Mouse (Mus musculus): ENCODE measurements around the gene Pde2a. TPM values are rescaled to one million over a fixed set of nuclear protein-coding genes. Genes with fewer than 3 reads are reported as not detected.

Pde2a gene
- polyA plus RNA-seq, 1 experiment = 0.01 TPM

- no peak overlapping the region for H3K4me3 ChIP-seq (replicated peaks)
- peaks cover 45% of the 10 kb centered on the region for H3K27me3 ChIP-seq (ENCODE audit: control insufficient read depth)
- no peak for TF ChIP-seq GATA1 (IDR thresholded peaks at IDR 0.05; ENCODE audit: low read length)
- no peak for TF ChIP-seq TAL1 (IDR thresholded peaks at IDR 0.05; ENCODE audit: low read length)
- H3K9me3 ChIP-seq (ENCODE audit: control insufficient read depth, low read length) = no peaks in the 10 kb centered on the region
- H3K36me3 ChIP-seq (ENCODE audit: control insufficient read depth) = no peaks in the 10 kb centered on the region
- peaks cover 7% of the 10 kb centered on the region for H3K4me1 ChIP-seq (ENCODE audit: control insufficient read depth)
These were observed 33.6 kb downstream of the Pde2a start for GRCm38 (mm10) chr7:101455141-101455540.

GRCm38 (mm10) chr7:101456318-101456717 is 34.8 kb downstream of the Pde2a start:
- Histone ChIP-seq H3K36me3 (ENCODE audit: control insufficient read depth) (no peaks in the 10 kb centered on the region), H3K4me1 (ENCODE audit: control insufficient read depth) (no peaks in the 10 kb centered on the region), H3K27me3 (ENCODE audit: control insufficient read depth) (peaks cover 33% of the 10 kb centered on the region), H3K9me3 (ENCODE audit: control insufficient read depth, low read length) (no peaks in the 10 kb centered on the region), H3K4me3 (replicated peaks) (no peak overlapping the region)
- TF ChIP-seq TAL1 (IDR thresholded peaks at IDR 0.05; ENCODE audit: low read length) = no peak
- TF ChIP-seq GATA1 (IDR thresholded peaks at IDR 0.05; ENCODE audit: low read length) = no peak

DNA sequence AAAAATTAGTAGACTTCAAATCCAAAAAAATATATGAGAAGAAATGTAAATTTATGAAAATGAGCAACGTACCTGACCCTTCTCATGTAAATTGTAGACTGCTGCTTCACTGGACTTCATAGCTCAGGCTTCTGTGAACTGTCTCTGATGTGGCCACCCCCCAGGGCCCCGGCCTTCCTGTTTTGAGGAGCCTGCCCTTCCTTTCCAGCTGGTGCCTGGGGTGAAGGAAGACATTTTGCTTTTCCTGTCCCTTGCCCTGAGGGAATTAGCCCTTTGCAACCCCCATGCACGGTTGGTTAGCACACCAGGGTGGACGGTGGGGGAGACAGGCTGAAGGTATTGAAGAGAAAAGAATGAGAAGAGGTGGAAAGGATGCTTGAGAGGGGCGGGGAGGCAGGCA is 35.3 kb downstream of the Pde2a start:
- Histone ChIP-seq H3K4me1 (ENCODE audit: control insufficient read depth) (no peaks in the 10 kb centered on the region), H3K36me3 (ENCODE audit: control insufficient read depth) (no peaks in the 10 kb centered on the region), H3K9me3 (ENCODE audit: control insufficient read depth, low read length) (no peaks in the 10 kb centered on the region), H3K27me3 (ENCODE audit: control insufficient read depth) (peaks cover 28% of the 10 kb centered on the region), H3K4me3 (replicated peaks) (no peak overlapping the region)
- TF ChIP-seq GATA1 (IDR thresholded peaks at IDR 0.05; ENCODE audit: low read length) (no peak), TAL1 (IDR thresholded peaks at IDR 0.05; ENCODE audit: low read length) (no peak)

- TF ChIP-seq GATA1 (IDR thresholded peaks at IDR 0.05; ENCODE audit: low read length) (no peak), TAL1 (IDR thresholded peaks at IDR 0.05; ENCODE audit: low read length) (no peak)
- Histone ChIP-seq H3K27me3 (ENCODE audit: control insufficient read depth) (peaks cover 23% of the 10 kb centered on the region), H3K4me1 (ENCODE audit: control insufficient read depth) (no peaks in the 10 kb centered on the region)
These were observed 35.8 kb downstream of the Pde2a start for GRCm38 (mm10) chr7:101457283-101457682.

GRCm38 (mm10) chr7:101457801-101458200 is 36.3 kb downstream of the Pde2a start:
- no peak for TF ChIP-seq TAL1 (IDR thresholded peaks at IDR 0.05; ENCODE audit: low read length)
- TF ChIP-seq GATA1 (IDR thresholded peaks at IDR 0.05; ENCODE audit: low read length) = no peak
- Histone ChIP-seq H3K36me3 (ENCODE audit: control insufficient read depth) (no peaks in the 10 kb centered on the region), H3K4me3 (replicated peaks) (no peak overlapping the region), H3K4me1 (ENCODE audit: control insufficient read depth) (no peaks in the 10 kb centered on the region), H3K27me3 (ENCODE audit: control insufficient read depth) (peaks cover 18% of the 10 kb centered on the region), H3K9me3 (ENCODE audit: control insufficient read depth, low read length) (no peaks in the 10 kb centered on the region)

More at GRCm38 (mm10) chr7:101457283-101457682, 35.8 kb downstream of the Pde2a start:
- Histone ChIP-seq H3K4me3 (replicated peaks) (no peak overlapping the region), H3K36me3 (ENCODE audit: control insufficient read depth) (no peaks in the 10 kb centered on the region), H3K9me3 (ENCODE audit: control insufficient read depth, low read length) (no peaks in the 10 kb centered on the region)

DNA sequence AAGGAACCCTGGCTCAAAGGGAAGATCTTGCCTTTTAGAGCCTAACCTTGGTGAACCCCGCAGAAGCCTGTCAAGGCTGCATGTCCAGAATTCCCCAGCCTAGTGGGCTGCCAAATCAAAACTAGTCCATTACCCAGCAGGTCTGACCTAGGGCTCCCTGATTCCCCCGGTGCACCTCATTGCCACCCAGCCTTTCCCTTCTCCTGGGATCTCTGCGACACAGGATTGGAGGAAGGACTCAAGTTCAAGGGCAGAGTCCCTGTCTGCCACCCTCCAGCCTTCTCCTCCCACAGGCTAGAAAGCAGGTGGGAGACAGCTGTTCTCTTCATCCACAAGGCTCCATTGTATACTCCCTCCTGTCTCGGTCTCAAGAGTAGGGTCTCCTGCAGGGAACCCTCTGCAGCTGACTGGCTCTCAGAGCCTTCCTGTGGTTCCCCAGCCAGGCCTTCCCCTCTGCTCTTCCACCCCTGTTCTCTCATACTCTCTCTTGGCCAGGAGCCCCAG is 36.8 kb downstream of the Pde2a start:
- no peak overlapping the region for H3K4me3 ChIP-seq (replicated peaks)
- H3K36me3 ChIP-seq (ENCODE audit: control insufficient read depth) = no peaks in the 10 kb centered on the region
- H3K9me3 ChIP-seq (ENCODE audit: control insufficient read depth, low read length) = no peaks in the 10 kb centered on the region
- TF ChIP-seq GATA1 (IDR thresholded peaks at IDR 0.05; ENCODE audit: low read length) (no peak), TAL1 (IDR thresholded peaks at IDR 0.05; ENCODE audit: low read length) (no peak)
- H3K4me1 ChIP-seq (ENCODE audit: control insufficient read depth) = no peaks in the 10 kb centered on the region
- H3K27me3 ChIP-seq (ENCODE audit: control insufficient read depth) = peaks cover 13% of the 10 kb centered on the region

- no peak overlapping the region for H3K4me3 ChIP-seq (replicated peaks)
- no peak for TF ChIP-seq GATA1 (IDR thresholded peaks at IDR 0.05; ENCODE audit: low read length)
- no peak for TF ChIP-seq TAL1 (IDR thresholded peaks at IDR 0.05; ENCODE audit: low read length)
- H3K27me3 ChIP-seq (ENCODE audit: control insufficient read depth) = peaks cover 6% of the 10 kb centered on the region
- H3K36me3 ChIP-seq (ENCODE audit: control insufficient read depth) = no peaks in the 10 kb centered on the region
- no peaks in the 10 kb centered on the region for H3K4me1 ChIP-seq (ENCODE audit: control insufficient read depth)
- H3K9me3 ChIP-seq (ENCODE audit: control insufficient read depth, low read length) = no peaks in the 10 kb centered on the region
These were observed 37.9 kb downstream of the Pde2a start for GRCm38 (mm10) chr7:101459305-101459813.

- H3K9me3 ChIP-seq (ENCODE audit: control insufficient read depth, low read length) = no peaks in the 10 kb centered on the region
- TF ChIP-seq GATA1 (IDR thresholded peaks at IDR 0.05; ENCODE audit: low read length) = no peak
- TF ChIP-seq TAL1 (IDR thresholded peaks at IDR 0.05; ENCODE audit: low read length) = no peak
- H3K27me3 ChIP-seq (ENCODE audit: control insufficient read depth) = peaks cover 6% of the 10 kb centered on the region
- H3K4me1 ChIP-seq (ENCODE audit: control insufficient read depth) = no peaks in the 10 kb centered on the region
- H3K36me3 ChIP-seq (ENCODE audit: control insufficient read depth) = no peaks in the 10 kb centered on the region
- no peak overlapping the region for H3K4me3 ChIP-seq (replicated peaks)
These were observed 38.6 kb downstream of the Pde2a start for GRCm38 (mm10) chr7:101459923-101460607.

DNA sequence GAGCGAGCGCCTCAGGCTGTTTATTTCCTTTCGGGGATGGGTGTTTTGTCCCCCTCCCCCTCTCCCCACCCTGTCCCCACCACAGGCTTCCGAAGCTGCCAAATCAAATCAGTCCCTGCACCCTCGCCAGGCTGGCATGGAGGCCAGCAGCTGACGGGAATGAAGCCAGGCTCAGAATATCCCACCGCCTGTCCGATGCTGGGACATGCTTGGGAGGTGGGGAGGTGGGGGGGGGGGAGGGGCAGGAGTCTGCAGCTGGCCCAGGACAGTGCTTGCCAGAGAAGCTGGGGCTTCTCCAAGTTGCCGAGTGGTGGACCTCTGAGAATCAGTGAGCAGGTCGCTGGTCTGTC is 39.1 kb downstream of the Pde2a start:
- TF ChIP-seq TAL1 (IDR thresholded peaks at IDR 0.05; ENCODE audit: low read length) = no peak
- TF ChIP-seq GATA1 (IDR thresholded peaks at IDR 0.05; ENCODE audit: low read length) = no peak
- Histone ChIP-seq H3K4me3 (replicated peaks) (no peak overlapping the region), H3K36me3 (ENCODE audit: control insufficient read depth) (no peaks in the 10 kb centered on the region), H3K27me3 (ENCODE audit: control insufficient read depth) (peaks cover 5% of the 10 kb centered on the region), H3K4me1 (ENCODE audit: control insufficient read depth) (no peaks in the 10 kb centered on the region), H3K9me3 (ENCODE audit: control insufficient read depth, low read length) (no peaks in the 10 kb centered on the region)

All from erythroblast, embryonic 14.5 days (primary cell).